Mouse (Mus musculus) layer of hippocampus, postnatal 14 days (tissue): Measurements from ENCODE around the gene Sp6. TPM values are rescaled to one million over a fixed set of nuclear protein-coding genes. Genes with fewer than 3 reads are reported as not detected.

ENCODE experiments used
- DNase-seq, 2 experiments: peaks; one replicate each; pipeline ENCODE4 v3.0.0; 2021 to 2022; ENCODE audit warnings: low spot score in 2 of 2, mixed read lengths in 1 of 2
- microRNA-seq, 2 experiments: library from miRNA; unstranded; fragments of <30 nt; microRNA quantifications; one replicate each; pipeline ENCODE4 v1.2.0; 2021
- total RNA-seq, 2 experiments: library from RNA; stranded (reverse); gene quantifications; 2 replicates each; pipeline ENCODE4 v1.2.3; 2021

Gene Sp6
- total RNA-seq, 2 experiments from 2014 or later = 0.81 to 1.1 TPM

DNA sequence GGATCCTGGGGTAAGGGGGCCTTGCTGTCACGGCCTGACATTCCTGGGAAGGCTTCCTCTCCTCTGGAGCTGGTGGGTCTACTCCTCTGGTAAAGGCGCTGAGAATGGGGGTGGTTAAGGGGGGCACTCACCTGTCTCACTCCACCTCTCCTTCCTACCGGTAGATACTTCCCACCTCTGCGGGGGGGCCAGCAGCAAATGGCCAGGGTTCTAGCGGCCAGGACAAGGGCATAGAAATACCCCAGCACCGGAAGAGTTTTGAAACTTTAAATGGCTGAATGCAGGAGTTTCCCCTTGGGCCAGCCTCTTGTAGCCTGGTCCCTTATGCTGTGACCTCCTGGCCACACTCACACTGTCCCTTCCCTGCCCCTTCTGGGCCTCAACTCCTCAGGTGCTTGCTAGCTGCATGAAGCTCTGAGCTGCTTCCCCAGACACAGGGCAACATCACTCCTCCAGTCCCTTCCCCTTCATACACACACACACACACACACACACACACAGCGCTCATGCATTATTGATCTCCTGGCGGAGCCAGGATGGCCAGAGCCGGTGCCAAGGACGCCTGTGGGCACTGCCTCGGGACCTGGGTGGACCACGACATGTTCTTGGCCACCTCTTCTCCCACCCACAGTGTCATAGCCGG lies 37.9 kb downstream of the Sp6 start:
- DNase-seq = no peak

DNA sequence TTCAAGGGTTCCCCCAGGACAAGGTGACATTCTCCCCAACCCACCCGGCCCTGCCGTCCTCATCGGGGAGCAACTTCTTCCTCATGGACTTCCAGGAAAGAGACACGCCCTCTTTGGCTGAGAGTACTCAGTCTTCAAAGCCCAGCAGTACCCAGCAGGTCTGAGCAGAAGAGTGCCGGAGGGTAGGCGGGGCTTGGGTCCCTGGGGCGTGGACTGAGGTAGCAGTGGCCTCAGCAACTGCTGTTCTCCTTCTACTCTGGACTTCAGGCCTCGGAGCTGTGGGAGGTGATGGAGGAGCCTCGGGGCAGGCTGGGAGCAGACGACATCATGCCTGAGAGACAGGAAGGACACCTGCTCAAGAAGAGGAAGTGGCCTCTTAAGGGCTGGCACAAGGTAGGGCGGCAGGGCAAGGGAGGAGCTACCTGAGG lies 39.0 kb downstream of the Sp6 start:
- no peak for DNase-seq

DNA sequence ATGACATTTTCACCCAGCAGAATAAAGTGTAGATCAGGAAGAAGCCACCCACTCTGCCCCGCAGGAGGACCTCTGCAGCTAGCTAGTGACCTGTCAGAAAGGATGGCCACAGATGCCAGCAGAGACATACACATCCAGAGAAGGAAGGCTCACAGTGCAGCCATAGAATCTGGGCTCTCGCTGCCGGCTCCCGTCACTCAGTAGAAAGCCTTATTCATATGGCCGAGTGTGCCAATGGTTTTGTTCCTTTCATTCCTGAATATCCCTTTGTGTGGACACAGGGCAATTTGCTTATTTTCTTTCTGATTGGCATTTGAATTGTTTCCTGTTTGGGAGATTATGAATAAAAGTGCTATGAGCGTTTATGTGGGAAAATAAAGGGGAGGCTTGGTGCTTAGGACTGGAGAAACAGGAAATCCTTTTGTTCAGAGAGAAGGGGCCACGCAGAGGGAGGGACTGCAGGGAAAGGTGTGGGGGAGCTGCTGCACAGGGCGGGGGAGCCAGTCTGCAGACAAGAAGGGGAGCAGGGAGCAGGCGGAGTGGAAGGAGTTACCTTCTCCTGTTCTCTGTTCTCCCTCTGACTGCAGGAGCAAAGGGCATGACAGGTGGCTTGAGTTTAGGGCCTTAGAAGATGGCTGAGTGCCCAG lies 50.2 kb downstream of the Sp6 start:
- DNase-seq = no peak

DNA sequence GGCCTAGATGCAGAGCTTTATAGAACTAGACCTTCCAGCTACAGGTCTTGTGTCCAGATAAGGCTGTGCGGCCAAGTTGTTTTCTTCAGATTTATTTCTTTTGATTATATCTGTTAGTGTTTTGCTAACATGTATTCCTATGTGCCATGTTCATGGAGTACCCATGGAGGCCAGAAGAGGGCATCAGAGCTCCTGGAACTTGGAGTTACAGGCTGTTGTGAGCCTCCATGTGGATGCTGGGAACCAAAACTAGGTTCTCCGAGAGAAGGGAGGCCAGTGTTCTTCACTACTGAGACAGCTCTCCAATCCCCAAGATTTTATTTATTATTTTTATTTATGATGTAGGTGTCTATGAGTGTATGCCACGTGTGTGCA lies 50.7 kb downstream of the Sp6 start:
- DNase-seq = no peak

DNA sequence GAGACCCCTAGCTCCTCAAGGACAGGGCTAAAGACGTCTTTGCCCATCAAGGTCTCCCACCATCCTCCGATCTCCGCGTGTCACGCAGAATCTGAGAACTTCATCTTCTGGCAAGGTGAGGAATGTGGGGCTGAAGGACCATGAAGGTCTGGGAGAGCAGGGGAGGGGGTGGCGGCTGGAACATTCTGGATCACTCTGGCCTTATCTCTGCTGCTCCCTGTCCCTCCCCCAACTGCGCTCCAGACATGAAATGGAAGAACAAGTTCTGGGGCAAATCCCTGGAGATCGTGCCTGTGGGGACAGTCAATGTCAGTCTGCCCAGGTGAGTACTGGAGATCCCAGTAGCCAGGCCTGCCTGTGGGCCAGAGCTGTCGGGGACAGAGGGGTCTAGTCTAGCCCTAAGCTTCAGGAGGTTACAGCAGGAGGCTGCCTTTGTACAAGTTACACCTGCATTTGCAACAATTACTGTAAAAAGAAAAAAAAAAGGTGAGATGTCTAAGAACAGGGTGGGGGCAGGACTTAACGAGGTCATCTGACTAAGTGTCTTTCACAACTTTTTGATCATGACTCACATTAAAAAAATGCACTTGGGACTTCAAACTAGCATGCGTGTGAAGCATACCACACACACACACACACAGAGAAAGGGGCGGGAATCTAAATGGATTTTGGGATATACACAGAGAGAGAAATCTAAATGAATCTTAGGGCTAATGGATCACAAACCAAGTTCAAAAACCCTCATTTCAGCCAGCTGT lies 52.5 kb downstream of the Sp6 start:
- no peak for DNase-seq

DNA sequence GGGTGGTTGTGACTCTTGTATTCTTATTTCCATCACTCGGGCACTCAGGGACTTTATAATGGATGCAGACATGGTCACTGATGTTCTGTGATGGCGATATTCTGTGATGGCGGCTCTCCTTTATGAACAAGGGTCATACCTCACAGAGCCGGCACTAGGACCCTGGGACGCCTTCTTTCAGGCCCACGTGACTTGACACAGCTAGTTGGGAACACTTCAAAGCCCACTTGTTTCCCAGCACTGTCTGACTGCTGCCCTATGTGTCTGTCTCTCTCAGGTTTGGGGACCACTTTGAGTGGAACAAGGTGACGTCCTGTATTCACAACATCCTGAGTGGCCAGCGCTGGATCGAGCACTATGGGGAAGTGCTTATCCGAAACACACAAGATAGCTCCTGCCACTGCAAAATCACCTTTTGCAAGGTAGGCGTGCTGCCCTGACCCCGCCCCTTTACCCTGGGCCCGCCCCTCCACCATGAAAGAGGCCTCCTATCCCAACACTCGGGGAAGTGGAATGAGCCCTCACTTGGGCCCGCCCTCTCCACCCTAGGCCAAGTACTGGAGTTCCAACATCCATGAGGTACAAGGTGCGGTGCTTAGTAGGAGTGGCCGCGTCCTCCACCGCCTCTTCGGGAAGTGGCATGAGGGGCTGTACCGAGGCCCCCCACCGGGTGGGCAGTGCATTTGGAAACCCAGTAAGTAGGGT lies 53.6 kb downstream of the Sp6 start:
- DNase-seq = no peak

DNA sequence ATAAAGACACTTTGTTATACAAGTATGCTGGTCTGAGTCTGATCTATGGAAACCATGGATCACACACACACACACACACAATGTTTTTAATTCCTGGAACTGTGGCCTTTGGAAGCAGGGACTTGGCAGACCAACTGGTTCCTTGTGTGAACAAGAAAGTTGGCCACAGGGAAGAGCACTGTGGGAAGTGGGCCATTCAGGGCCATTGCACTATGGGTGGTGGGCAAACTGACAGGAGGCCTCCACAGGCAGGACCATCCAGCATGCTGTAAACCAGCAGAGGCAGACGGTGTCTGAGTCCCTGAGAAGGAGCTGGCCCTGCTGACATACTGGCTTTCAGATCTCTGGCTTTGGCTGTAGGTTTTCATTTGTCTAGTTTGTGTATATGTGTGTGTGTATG lies 56.1 kb downstream of the Sp6 start:
- DNase-seq = no peak

DNA sequence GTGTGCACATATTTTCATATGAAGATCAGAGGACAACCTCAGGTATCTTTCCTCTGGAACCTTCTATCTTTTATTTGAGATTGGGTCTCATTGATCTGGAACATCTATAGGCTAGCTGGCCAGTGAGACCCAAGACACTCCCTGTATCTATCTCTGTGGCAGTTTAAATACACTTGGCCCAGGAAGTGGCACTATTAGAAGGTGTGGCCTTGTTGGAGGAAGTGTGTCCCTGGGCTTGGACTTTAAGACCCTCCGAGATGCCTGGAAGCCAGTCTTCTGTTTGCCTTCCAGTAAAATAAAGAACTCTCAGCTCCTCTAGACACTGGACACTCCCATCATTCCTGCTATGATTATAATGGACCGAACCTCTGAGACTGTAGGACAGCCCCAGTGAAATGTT lies 56.6 kb downstream of the Sp6 start:
- DNase-seq = no peak

DNA sequence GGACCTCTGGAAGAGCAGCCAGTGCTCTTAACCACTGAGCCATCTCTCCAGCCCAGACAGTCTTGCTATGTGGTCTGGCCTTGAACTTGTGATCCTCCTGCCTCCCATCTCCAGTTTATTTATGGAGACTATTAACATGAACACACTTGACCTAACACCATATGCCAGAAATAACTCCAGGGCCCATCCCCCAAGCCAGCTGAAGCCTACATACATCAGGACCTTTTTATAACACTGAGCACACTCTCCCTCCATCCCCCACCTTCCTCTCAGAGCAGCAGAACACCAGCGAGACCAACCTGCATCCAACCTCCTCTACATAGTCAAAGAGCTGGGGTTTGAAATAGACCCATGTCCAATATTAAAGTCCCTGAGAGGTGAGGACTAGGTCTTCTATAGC lies 57.9 kb downstream of the Sp6 start:
- DNase-seq = no peak

DNA sequence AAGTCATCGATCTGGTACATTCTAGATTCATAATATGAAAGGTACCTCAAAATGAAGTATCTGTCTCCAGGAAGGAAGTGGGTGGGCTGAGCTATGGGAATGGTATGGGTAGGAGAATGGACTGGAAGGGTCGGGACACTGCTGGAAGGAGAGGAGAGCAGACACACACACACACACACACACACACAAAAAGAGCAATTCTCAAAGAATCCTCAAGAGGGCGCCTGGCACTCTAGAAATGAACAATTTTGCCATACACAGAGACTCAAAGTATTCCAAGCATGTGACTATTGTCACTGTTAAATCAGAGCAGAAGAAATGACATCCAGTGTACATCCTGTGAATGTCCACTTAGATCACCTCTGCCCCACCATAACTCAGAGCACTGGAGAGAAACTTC lies 59.3 kb downstream of the Sp6 start:
- peak; percentile 58 to 71 for DNase-seq

DNA sequence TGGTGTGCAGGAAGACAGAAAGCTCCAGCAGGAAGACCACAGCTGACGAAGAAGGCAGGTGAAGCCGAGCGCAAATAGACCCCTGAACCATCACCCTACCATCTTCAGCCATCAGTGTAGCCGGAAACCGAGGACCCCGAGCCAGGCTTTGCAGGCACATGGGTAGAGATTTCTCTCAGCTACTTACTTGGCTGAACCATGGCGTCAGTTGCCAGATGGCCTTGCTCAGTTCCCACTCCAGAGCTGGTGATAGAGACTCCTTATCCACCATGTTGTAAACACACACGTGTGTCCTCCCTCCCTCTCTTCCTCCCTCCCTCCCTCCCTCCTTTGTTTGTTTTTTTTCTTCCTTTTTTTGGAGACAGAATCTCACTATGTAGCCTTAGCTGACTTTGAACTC lies 61.0 kb downstream of the Sp6 start:
- DNase-seq = no peak

Small RNA genes lying within 50 kb of the gene (microRNA-seq; reads per million reads assigned to microRNA genes)
- 0.28 to 0.45 reads per million in 2 experiments for gene Mir8103

Other genes with a start within 250 kb of the Sp6 start
- 10 to 100 TPM; 44.3 to 45.8 TPM for gene Snx11, start 235.8 kb upstream of the Sp6 start, total RNA-seq
- 10 to 100 TPM; 51.0 to 54.8 TPM for gene Cbx1, start 224.3 kb upstream of the Sp6 start, total RNA-seq
- gene Nfe2l1, start 183.4 kb upstream of the Sp6 start, total RNA-seq = 100 to 1,000 TPM; 185 to 187 TPM
- 1 to 10 TPM; 2.9 to 6.2 TPM for gene Copz2, start 163.5 kb upstream of the Sp6 start, total RNA-seq
- gene Cdk5rap3, start 96.9 kb upstream of the Sp6 start, total RNA-seq = 10 to 100 TPM; 41.2 to 47.2 TPM
- gene Prr15l, start 85.3 kb upstream of the Sp6 start, total RNA-seq = not detected
- 10 to 100 TPM; 33.0 to 36.7 TPM for gene Pnpo, start 69.4 kb upstream of the Sp6 start, total RNA-seq
- 10 to 100 TPM; 12.3 to 13.5 TPM for gene Sp2, start 30.4 kb upstream of the Sp6 start, total RNA-seq
- gene Scrn2, start 16.5 kb downstream of the Sp6 start, total RNA-seq = 1 to 10 TPM; 4.8 to 6.3 TPM
- under 1 TPM; 0.74 to 0.86 TPM for gene Lrrc46, start 28.0 kb downstream of the Sp6 start, total RNA-seq
- gene Mrpl10, start 28.2 kb downstream of the Sp6 start, total RNA-seq = 10 to 100 TPM; 81.9 to 84.1 TPM
- 10 to 100 TPM; 15.1 to 16.2 TPM for gene Osbpl7, start 37.2 kb downstream of the Sp6 start, total RNA-seq
- gene Tbx21, start 101.9 kb downstream of the Sp6 start, total RNA-seq = under 1 TPM in 1 of 2 experiments, not detected in 1; 0.19 TPM
- 10 to 100 TPM; 60.9 to 68.4 TPM for gene Tbkbp1, start 138.1 kb downstream of the Sp6 start, total RNA-seq
- gene Kpnb1, start 174.5 kb downstream of the Sp6 start, total RNA-seq = 100 to 1,000 TPM; 129 to 132 TPM